Mouse (Mus musculus): ENCODE data around the gene Prim2. TPM values are rescaled to one million over a fixed set of nuclear protein-coding genes. Genes with fewer than 3 reads are reported as not detected.

Gene Prim2
- total RNA-seq, 2 experiments from 2014 or later = 45.3 to 51.7 TPM

DNA sequence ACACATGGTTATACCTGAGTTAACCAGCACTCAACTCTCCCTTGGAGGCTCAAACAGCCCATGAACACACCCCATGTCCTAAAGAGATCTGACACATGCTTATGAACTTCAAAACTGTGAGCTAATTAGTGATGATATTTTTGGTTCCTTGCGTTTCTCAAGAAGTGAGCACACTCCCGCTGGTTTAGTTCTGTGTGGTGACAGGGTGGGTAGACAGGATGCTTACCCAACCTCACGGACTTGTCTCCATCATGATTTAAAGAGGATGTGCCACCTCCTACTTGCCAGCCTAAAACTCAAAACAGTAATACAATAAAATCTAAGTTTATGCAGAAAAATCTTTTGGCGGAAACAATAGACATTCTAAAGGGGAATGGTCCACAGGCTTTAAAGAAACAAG lies 173.5 kb downstream of the Prim2 start:
- peak; percentile 88 for ATAC-seq (ENCODE audit: poor library complexity, severe bottlenecking)

DNA sequence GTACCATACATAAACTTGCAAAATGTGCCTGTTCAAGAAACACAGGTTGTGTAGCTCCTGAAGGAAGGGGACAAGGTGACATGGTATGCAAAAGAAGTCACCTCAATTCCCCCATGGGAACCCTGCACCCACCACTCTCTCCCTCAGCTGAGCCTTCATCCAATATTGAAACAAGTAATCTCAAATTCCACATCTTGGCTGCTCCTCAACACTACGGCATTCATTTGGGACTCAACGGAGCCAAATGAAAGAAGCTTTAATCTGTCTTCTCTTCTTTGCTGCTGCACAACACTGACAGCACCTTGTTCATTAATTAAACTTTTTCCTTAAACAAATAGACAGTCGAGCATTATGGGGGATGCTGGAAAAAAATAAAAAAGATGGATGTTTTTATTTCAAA lies 174.0 kb downstream of the Prim2 start:
- no peak for ATAC-seq (ENCODE audit: poor library complexity, severe bottlenecking)

DNA sequence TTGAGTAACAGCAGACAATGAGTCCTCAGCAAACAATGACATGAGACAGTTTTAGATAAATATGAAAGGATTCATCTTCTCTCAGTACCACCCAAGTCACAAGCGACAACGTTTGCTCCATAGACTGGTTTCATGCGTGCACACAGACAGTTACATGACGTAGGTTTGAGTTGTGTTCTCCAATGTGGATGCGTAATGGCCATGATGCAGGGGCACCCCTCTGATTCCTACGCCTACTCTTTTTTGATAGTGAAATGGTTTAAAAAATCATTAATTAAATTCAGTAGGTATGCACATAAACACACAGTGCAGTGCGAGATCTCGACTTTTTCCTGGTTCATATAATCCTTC lies 174.4 kb downstream of the Prim2 start:
- ATAC-seq (ENCODE audit: poor library complexity, severe bottlenecking) = no peak

GRCm38 (mm10) chr1:33494524-33495202 lies 174.9 kb downstream of the Prim2 start:
- ATAC-seq (ENCODE audit: poor library complexity, severe bottlenecking) = no peak

- ATAC-seq (ENCODE audit: poor library complexity, severe bottlenecking) = no peak
Measured at GRCm38 (mm10) chr1:33490220-33490619, 179.4 kb downstream of the Prim2 start.

DNA sequence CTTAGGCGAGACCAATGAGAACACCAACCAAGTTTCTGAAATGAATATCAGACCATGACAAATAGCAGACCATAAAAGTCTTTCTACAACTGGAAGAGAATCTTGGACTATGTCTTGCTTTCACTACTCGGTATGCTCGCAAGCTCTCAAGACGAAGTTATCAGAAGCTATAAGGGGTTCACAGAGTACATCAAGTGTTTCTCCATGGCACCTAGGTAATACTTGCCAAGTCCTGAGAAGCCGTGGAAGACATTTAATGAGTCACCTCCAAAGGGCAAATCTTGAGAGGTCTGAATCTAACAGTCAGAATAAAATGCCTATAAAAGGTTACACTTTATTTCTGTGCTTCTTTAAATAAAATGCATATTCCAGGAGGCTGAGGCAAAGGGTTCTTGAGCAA lies 181.2 kb downstream of the Prim2 start:
- no peak for ATAC-seq (ENCODE audit: poor library complexity, severe bottlenecking)

GRCm38 (mm10) chr1:33483746-33484145 lies 185.8 kb downstream of the Prim2 start:
- no peak for ATAC-seq (ENCODE audit: poor library complexity, severe bottlenecking)

GRCm38 (mm10) chr1:33480382-33480781 lies 189.2 kb downstream of the Prim2 start:
- ATAC-seq (ENCODE audit: poor library complexity, severe bottlenecking) = no peak

DNA sequence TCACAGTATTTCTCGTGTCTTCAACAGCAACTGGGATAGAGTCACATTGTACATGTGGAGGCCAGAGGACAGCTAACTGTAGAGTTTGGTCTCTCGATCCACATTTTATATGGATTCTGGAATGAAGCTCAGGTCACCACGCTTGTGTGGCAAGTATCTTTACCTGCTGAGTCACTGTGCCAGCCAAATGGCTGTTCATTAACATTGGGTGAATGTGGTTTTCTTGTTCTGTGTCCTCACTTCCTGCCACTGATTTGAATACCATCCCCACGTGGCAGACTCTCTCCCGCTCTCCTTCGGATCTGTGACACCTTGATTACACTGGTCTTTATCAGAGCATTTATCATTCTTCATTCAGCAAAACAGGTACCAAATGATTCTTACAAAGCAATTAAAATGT lies 198.5 kb downstream of the Prim2 start:
- peak; percentile 54 for ATAC-seq (ENCODE audit: poor library complexity, severe bottlenecking)

GRCm38 (mm10) chr1:33470222-33470621 lies 199.4 kb downstream of the Prim2 start:
- no peak for ATAC-seq (ENCODE audit: poor library complexity, severe bottlenecking)

- ATAC-seq (ENCODE audit: poor library complexity, severe bottlenecking) = no peak
Measured at GRCm38 (mm10) chr1:33464234-33464633, 205.4 kb downstream of the Prim2 start.

DNA sequence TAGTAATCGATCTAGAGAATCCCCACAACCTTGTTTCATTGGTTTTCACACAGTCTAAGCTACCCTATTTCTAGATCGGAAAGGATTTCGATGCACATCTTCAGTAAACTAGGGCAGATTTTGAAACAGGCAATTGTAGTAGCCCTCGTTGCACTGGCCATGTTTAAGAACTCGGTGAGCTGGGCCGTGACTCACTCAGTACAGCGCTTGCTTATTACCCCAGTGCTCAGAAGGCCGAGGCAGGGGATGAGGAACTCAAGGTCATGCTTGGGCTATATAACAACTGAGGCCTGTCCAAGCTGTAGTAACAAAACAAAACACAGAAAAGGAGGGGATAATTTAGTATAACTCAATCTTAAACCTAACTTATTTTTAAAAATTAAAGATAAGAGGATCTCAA lies 208.9 kb downstream of the Prim2 start:
- ATAC-seq (ENCODE audit: poor library complexity, severe bottlenecking) = no peak

DNA sequence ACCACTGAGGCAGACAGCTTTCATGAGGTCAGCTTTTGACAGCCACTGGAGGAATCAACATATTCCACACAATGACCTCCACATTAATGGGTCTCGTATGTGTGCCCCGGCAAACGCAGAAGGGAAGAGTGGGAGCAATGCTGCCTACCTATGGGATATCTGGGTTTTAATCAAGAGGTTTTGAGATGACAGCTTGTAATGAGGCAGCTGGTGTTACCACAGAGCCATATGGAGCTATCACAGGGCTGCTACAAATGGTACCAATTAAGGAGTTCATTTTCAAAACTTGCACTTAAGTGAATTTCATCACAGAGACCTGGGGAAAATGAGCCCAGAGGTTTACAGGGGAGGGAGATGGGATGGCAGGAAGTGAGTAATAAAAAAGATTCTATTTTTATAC lies 209.3 kb downstream of the Prim2 start:
- no peak for ATAC-seq (ENCODE audit: poor library complexity, severe bottlenecking)

DNA sequence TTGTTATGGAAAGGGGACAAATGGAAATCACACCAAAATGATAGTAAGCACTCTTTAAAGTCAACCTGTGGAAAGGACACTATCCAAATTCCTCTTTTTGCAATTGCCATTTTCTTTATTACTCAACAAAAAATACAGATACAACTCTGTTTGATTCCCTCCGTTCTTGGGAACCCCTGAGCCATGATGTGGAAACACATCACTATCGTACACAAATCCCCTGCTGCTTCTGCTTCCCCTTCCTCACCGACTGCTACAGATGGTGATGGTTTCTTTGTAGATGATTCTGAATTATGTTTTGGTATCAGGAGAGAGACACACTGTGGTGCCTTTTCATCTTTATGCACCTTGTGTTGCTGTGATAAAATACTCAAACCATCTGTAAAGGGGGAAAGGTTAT lies 210.6 kb downstream of the Prim2 start:
- no peak for ATAC-seq (ENCODE audit: poor library complexity, severe bottlenecking)

DNA sequence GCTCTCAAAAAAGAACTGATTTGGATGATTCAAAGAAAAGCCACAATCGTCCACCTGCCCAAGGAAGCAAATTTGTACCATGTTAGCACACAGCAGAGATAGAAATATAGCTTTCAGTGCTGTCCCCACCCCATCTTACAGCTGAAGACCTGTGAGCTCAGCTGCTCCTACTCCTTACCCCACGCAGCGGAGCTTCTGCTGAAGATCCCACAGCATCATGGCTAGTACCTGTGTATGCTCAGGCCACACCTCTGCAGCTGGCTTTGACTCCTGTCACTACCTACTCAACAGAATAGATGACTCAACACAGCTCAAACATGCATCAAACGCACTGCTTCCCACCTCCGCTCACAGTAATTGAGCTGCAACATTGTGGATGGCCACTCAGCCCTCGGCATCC lies 215.3 kb downstream of the Prim2 start:
- no peak for ATAC-seq (ENCODE audit: poor library complexity, severe bottlenecking)

- peak; percentile 70 for ATAC-seq (ENCODE audit: poor library complexity, severe bottlenecking)
Measured at GRCm38 (mm10) chr1:33453299-33453698, 216.3 kb downstream of the Prim2 start.

DNA sequence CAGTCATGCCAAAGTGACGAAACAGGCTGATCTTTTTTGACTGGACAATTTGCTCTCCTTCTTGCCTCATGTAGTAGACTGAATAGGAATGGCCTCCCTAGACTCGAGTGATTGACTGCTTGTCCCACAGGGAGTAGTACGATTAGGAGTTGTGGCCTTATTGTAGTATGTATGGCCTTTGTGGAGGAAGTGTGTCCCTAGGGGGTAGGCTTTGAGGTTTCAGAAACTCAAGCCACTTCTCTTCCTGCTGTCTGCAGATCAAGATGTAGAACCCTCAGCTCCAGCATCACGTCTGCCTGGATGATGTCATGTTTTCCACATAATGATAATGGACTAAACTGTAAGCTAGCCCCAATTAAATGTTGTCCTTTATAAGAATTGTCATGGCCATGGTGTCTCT lies 222.4 kb downstream of the Prim2 start:
- ATAC-seq (ENCODE audit: poor library complexity, severe bottlenecking) = no peak

DNA sequence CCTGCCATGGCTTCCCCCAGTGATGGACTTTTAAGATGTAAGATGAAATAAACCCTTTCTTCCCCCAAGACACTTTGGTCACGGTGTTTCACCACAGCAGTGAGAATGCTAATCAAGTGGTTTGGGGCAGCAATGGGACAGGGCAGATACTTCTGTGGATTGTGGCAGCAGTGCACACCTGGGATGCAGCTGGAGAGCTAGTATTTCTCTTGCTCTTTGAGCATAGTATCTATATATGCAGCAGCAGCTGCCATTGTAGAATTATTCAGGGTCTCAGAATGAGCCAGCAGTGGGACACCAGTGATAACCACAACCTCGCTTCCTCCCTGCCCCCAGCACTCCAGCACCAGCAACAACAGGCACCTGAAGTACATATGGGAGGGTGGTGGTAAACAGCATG lies 233.4 kb downstream of the Prim2 start:
- no peak for ATAC-seq (ENCODE audit: poor library complexity, severe bottlenecking)

Other genes with a start within 250 kb of the Prim2 start
- 2.8 and 3.1 TPM in 2 replicates for gene Rab23, start 50.1 kb upstream of the Prim2 start, total RNA-seq (2015)
- 1.7 and 3.0 TPM in 2 replicates for gene Rab23, start 50.1 kb upstream of the Prim2 start, total RNA-seq (2017)
- gene Bag2, start 88.0 kb upstream of the Prim2 start, total RNA-seq (2015) = 0.49 and 2.1 TPM in 2 replicates
- gene Bag2, start 88.0 kb upstream of the Prim2 start, total RNA-seq (2017) = 1.2 and 1.3 TPM in 2 replicates
- 28.5 and 29.6 TPM in 2 replicates for gene Zfp451, start 144.8 kb upstream of the Prim2 start, total RNA-seq (2015)
- gene Zfp451, start 144.8 kb upstream of the Prim2 start, total RNA-seq (2017) = 15.4 and 16.1 TPM in 2 replicates
- gene Bend6, start 238.0 kb upstream of the Prim2 start, total RNA-seq (2015) = not detected in 2 replicates
- gene Bend6, start 238.0 kb upstream of the Prim2 start, total RNA-seq (2017) = 0.77 TPM in 1 of 2 replicates, not detected in the other
- 0.21 and 0.71 TPM in 2 replicates for gene Dst, start 238.4 kb upstream of the Prim2 start, total RNA-seq (2015)
- 0.37 and 0.73 TPM in 2 replicates for gene Dst, start 238.4 kb upstream of the Prim2 start, total RNA-seq (2017)